Mouse (Mus musculus): Measurements from ENCODE around the gene Gsg1l. TPM values are rescaled to one million over a fixed set of nuclear protein-coding genes. Genes with fewer than 3 reads are reported as not detected.

Gene Gsg1l
- polyA plus RNA-seq, 1 experiment, result 0.20 TPM

DNA sequence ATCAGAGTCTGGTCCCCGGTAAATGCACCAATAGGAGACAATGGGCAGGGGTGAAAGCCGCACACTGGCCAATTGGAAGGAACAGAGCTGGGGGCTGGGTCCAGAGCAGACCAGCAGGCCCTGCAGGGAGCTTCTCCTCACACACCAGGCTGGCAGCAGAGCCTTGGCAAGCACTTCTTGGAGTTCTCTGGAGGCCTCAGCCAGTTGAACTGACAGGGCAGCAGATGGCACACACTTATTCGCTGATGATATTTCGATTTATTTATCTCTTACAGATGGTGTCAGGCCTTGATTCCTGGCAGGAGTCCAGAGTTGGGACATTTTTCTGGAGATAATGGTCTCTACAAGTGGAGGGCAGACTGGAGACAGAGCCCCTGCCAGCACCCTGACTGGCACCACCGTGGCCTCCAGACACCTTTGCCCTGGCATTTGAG lies 49.4 kb downstream of the Gsg1l start:
- Histone ChIP-seq H3K36me3 (ENCODE audit: control insufficient read depth, insufficient read depth, low read length) (no peaks in the 10 kb centered on the region), H3K27ac (ENCODE audit: insufficient read depth, low read depth, low read length) (no peak overlapping the region), H3K27me3 (ENCODE audit: control insufficient read depth, insufficient read depth, low read length) (no peaks in the 10 kb centered on the region), H3K4me3 (ENCODE audit: low read depth, low read length) (no peak overlapping the region), H3K4me1 (ENCODE audit: control insufficient read depth, insufficient read depth, insufficient read length, low read length) (no peaks in the 10 kb centered on the region)
- TF ChIP-seq POLR2A (IDR thresholded peaks at IDR 0.05; ENCODE audit: low read depth, low read length) (no peak), CTCF (IDR thresholded peaks at IDR 0.05; ENCODE audit: extremely low read depth, insufficient read length, insufficient replicate concordance, low read depth, low read length) (no peak)
- WGBS, result 79% methylated on average over 5 of the region's 5 CpGs

DNA sequence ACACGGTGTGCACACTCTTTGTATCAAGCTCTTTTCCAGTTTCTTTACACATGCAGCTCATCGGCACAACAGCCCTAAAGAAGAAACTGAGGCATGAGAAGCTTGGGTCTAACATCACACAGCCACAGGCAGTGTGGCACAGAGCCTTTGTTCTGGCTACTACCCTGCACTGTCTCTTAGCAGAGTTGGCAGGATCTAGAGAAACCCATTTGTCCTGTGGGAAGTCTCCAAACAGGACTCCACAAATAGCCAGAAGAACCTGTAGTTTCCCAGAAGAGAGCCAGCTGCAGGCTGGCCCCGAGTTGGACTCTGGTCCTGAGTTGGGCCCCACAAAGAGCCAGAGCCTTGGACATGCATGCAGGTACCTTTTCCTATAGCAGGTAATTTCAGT lies 49.9 kb downstream of the Gsg1l start:
- Histone ChIP-seq H3K4me3 (ENCODE audit: low read depth, low read length) (no peak overlapping the region), H3K36me3 (ENCODE audit: control insufficient read depth, insufficient read depth, low read length) (no peaks in the 10 kb centered on the region), H3K4me1 (ENCODE audit: control insufficient read depth, insufficient read depth, insufficient read length, low read length) (no peaks in the 10 kb centered on the region), H3K27ac (ENCODE audit: insufficient read depth, low read depth, low read length) (no peak overlapping the region), H3K27me3 (ENCODE audit: control insufficient read depth, insufficient read depth, low read length) (no peaks in the 10 kb centered on the region)
- WGBS, result 75% methylated on average over 3 of the region's 3 CpGs
- TF ChIP-seq CTCF (IDR thresholded peaks at IDR 0.05; ENCODE audit: extremely low read depth, insufficient read length, insufficient replicate concordance, low read depth, low read length), result no peak

DNA sequence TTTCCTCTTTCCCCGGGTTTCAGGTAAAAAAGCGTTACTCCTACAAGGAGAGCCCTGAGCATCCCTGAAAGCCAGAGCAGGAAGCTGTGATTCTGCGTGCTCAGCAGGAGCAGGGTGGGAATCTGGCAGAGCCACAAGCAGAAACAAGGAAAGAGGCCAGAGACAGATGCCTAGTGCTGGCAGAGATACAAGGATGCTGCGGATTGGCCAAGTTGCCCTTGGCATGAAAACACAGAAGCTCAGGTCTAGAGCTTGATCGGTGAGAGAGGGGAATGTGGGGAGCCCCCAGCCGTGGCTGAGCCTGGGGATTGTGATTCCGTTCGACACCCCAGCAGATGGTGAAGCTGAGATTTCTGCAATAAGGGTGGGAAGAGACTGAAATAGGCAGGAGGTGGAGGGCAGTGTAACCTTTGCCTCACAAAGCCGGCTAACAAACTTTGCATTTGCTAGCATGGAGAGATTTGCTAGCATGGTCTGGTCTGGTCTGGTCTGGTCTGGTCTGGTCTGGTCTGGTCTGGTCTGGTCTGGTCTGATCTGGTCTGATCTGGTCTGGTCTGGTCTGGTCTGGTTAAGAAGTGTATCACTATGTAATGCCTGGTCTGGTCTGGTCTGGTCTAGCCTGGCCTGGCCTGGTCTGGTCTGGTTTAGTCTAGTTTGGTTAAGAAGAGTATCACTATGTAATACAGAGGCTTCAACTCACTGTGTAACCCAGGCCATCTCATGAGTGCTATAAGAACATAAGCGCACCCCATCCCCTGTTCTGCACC lies 50.4 kb downstream of the Gsg1l start:
- WGBS, result 78% methylated on average over 10 of the region's 10 CpGs
- no peak overlapping the region for H3K27ac ChIP-seq (ENCODE audit: insufficient read depth, low read depth, low read length)
- no peaks in the 10 kb centered on the region for H3K27me3 ChIP-seq (ENCODE audit: control insufficient read depth, insufficient read depth, low read length)
- TF ChIP-seq POLR2A (IDR thresholded peaks at IDR 0.05; ENCODE audit: low read depth, low read length) (no peak), CTCF (IDR thresholded peaks at IDR 0.05; ENCODE audit: extremely low read depth, insufficient read length, insufficient replicate concordance, low read depth, low read length) (no peak)
- H3K4me3 ChIP-seq (ENCODE audit: low read depth, low read length), result no peak overlapping the region
- H3K4me1 ChIP-seq (ENCODE audit: control insufficient read depth, insufficient read depth, insufficient read length, low read length), result no peaks in the 10 kb centered on the region
- H3K36me3 ChIP-seq (ENCODE audit: control insufficient read depth, insufficient read depth, low read length), result no peaks in the 10 kb centered on the region

DNA sequence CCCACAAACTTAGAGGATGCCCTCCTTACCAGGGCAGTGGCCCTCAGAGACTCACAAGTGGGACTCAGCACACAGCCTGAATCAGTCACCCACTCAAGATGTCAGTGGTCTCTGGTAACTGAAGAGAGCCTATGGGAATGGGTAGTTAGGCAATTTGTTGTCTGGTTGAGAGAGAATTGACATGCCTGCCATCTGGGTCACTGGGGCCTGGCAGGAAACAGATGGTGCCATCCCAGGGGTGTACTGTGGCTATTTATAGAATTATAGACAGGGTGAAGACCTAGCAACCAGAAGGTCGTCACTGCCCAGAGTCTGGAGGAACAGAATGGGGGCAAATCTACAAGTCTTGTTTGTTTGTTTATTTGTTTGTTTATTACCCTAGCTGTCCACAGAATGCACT lies 54.8 kb downstream of the Gsg1l start:
- Histone ChIP-seq H3K4me3 (ENCODE audit: low read depth, low read length) (no peak overlapping the region), H3K36me3 (ENCODE audit: control insufficient read depth, insufficient read depth, low read length) (no peaks in the 10 kb centered on the region), H3K27me3 (ENCODE audit: control insufficient read depth, insufficient read depth, low read length) (no peaks in the 10 kb centered on the region), H3K4me1 (ENCODE audit: control insufficient read depth, insufficient read depth, insufficient read length, low read length) (no peaks in the 10 kb centered on the region), H3K27ac (ENCODE audit: insufficient read depth, low read depth, low read length) (no peak overlapping the region)
- TF ChIP-seq CTCF (IDR thresholded peaks at IDR 0.05; ENCODE audit: extremely low read depth, insufficient read length, insufficient replicate concordance, low read depth, low read length), result no peak
- no peak for TF ChIP-seq POLR2A (IDR thresholded peaks at IDR 0.05; ENCODE audit: low read depth, low read length)
- WGBS, result 48% methylated on average over 1 of the region's 1 CpGs

DNA sequence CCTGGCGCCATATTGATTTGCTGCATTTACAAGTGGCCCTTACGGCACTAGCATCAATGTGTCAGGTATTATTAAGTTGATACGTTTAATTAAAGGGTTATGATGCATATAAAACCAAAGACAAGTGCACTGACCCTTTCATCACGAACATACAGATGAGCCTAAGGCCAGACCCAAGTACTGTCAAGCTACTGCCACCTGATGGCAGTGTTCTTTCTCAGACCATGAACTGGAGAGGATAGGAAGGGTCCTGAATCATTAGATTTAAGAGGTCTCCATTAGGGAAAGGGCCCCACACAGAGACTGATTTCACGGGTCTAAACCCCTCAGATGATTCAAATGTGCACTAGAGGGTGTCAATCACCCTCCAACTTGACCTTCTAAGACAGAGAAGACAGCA lies 55.6 kb downstream of the Gsg1l start:
- no peak for TF ChIP-seq CTCF (IDR thresholded peaks at IDR 0.05; ENCODE audit: extremely low read depth, insufficient read length, insufficient replicate concordance, low read depth, low read length)
- no peak for TF ChIP-seq POLR2A (IDR thresholded peaks at IDR 0.05; ENCODE audit: low read depth, low read length)
- no peaks in the 10 kb centered on the region for H3K4me1 ChIP-seq (ENCODE audit: control insufficient read depth, insufficient read depth, insufficient read length, low read length)
- H3K27ac ChIP-seq (ENCODE audit: insufficient read depth, low read depth, low read length), result no peak overlapping the region
- H3K4me3 ChIP-seq (ENCODE audit: low read depth, low read length), result no peak overlapping the region
- 63% methylated on average over 5 of the region's 5 CpGs for WGBS
- no peaks in the 10 kb centered on the region for H3K36me3 ChIP-seq (ENCODE audit: control insufficient read depth, insufficient read depth, low read length)
- H3K27me3 ChIP-seq (ENCODE audit: control insufficient read depth, insufficient read depth, low read length), result no peaks in the 10 kb centered on the region

DNA sequence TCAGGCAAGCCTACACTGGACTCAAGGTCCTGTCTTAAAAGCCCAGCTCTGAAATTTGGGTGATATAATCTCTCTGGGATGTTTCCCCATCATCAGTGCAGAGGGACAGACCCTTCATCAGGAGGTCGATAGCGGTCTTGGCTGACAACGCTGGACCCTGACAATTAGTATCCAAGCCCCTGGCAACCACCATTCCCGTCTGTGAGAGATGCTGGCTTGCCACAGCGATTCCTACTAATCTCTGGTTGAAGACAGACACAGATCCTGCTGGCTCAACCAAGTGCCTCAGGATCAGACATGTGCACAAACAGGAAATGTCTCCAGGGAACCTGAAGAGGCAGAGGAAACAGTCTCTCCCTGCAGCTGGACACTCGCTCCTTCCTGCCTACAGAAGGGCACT lies 62.2 kb downstream of the Gsg1l start:
- no peaks in the 10 kb centered on the region for H3K27me3 ChIP-seq (ENCODE audit: control insufficient read depth, insufficient read depth, low read length)
- 62% methylated on average over 6 of the region's 6 CpGs for WGBS
- no peaks in the 10 kb centered on the region for H3K36me3 ChIP-seq (ENCODE audit: control insufficient read depth, insufficient read depth, low read length)
- no peak overlapping the region for H3K27ac ChIP-seq (ENCODE audit: insufficient read depth, low read depth, low read length)
- no peak for TF ChIP-seq POLR2A (IDR thresholded peaks at IDR 0.05; ENCODE audit: low read depth, low read length)
- TF ChIP-seq CTCF (IDR thresholded peaks at IDR 0.05; ENCODE audit: extremely low read depth, insufficient read length, insufficient replicate concordance, low read depth, low read length), result no peak
- no peak overlapping the region for H3K4me3 ChIP-seq (ENCODE audit: low read depth, low read length)
- no peaks in the 10 kb centered on the region for H3K4me1 ChIP-seq (ENCODE audit: control insufficient read depth, insufficient read depth, insufficient read length, low read length)

DNA sequence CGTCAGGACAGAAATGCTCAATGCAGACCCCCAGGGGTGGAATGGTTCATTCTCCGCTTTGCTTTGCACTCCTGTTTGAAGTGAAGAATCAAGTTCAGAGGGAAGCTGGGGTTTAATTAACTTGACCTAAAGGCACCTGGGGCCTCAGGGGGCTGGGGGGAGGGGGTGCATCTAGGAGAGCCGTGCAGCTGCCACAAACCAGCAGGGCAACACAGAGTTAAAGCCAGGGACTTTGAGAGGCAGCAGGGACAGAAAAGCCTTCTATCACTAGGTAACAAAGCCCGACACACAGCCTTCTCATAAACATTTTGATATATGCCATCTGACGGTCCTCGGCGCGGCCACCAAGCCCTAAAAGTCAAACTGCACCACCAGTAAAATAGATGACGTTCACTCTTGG lies 62.9 kb downstream of the Gsg1l start:
- no peaks in the 10 kb centered on the region for H3K27me3 ChIP-seq (ENCODE audit: control insufficient read depth, insufficient read depth, low read length)
- H3K36me3 ChIP-seq (ENCODE audit: control insufficient read depth, insufficient read depth, low read length), result no peaks in the 10 kb centered on the region
- H3K27ac ChIP-seq (ENCODE audit: insufficient read depth, low read depth, low read length), result no peak overlapping the region
- H3K4me3 ChIP-seq (ENCODE audit: low read depth, low read length), result no peak overlapping the region
- WGBS, result 44% methylated on average over 9 of the region's 9 CpGs
- TF ChIP-seq POLR2A (IDR thresholded peaks at IDR 0.05; ENCODE audit: low read depth, low read length) (no peak), CTCF (IDR thresholded peaks at IDR 0.05; ENCODE audit: extremely low read depth, insufficient read length, insufficient replicate concordance, low read depth, low read length) (no peak)
- no peaks in the 10 kb centered on the region for H3K4me1 ChIP-seq (ENCODE audit: control insufficient read depth, insufficient read depth, insufficient read length, low read length)

Measured in small intestine, adult 2 months (tissue).